8 mouse cellular contexts compared by ENCODE assay signal in the genomic region with DNA sequence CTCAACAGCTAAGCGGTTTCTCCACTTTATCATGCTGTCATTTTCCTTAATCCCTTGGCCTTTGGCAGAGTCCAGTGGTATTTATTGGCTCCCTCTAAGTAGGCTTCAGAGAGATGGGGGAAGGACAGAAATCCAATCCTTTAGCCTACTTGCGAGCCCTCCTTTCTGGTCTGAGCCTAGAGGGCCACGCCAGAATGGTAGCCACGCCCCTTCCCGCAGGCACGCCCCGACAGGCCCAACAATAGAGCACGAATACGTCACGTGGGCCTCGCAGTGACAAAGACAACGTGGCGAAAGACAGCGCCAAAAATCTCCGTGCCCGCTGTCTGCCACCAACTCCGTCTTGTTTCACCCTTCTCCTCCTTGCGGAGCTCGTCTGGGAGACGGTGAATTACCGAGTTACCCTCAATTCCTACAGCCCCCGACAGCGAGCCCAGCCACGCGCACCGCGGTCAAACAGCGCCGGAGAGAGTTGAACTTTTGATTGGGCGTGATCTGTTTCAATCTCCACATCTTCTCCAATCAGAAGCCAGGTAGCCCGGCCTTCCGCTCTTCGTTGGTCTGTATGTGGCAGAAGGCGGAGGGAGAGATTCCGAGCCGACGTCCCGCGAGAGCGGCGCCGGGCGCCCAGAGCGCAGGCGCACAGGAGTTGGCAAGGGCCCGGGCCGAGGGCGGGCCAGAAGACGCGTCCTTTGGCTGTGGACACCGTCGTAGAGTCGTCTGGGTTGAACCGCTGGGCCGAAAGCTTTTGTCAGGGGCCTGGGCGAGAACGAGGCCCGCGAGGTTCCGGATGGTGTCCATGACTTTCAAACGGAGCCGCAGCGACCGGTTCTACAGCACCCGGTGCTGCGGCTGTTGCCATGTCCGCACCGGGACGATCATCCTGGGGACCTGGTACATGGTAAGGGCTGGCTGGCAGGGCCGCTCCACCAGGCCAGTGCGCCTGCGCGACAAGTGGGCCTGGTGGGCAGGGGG. TPM values are rescaled to one million over a fixed set of nuclear protein-coding genes. Genes with fewer than 3 reads are reported as not detected.
DNase-seq lines count a peak whose midpoint lies in the region; ATAC-seq and TF ChIP-seq lines count a peak whose summit lies in the region.

A gene (plus strand): TSS at position 271 of the 975 bp plus-strand sequence.

- TF ChIP-seq CTCF in liver, embryonic 14.5 days (IDR thresholded peaks at IDR 0.05; ENCODE audit: low read depth) = peak; percentile 10; the same call in 1 of the 2 replicates
- TF ChIP-seq CTCF in stomach, postnatal 0 days (IDR thresholded peaks at IDR 0.05; ENCODE audit: low read depth) = peak; percentile 7; the same call in 1 of the 2 replicates

- H3K27me3 ChIP-seq in forebrain, embryonic 10.5 days (ENCODE audit: poor library complexity, severe bottlenecking) = no peaks in the 10 kb centered on the region
- H3K27me3 ChIP-seq in heart, embryonic 15.5 days = no peaks in the 10 kb centered on the region
- no peaks in the 10 kb centered on the region for H3K27me3 ChIP-seq in liver, embryonic 14.5 days (ENCODE audit: control insufficient read depth, insufficient read depth, low read length)
- no peaks in the 10 kb centered on the region for H3K27me3 ChIP-seq in neural tube, embryonic 11.5 days (ENCODE audit: control insufficient read depth, insufficient read depth, low read length)
- H3K27me3 ChIP-seq in stomach, postnatal 0 days (ENCODE audit: control insufficient read depth, insufficient read depth, low read length) = no peaks in the 10 kb centered on the region

- peak within 1 kb of the TSS; percentile 98 for H3K27ac ChIP-seq in forebrain, embryonic 10.5 days
- peak within 1 kb of the TSS; percentile 95 for H3K27ac ChIP-seq in heart, embryonic 15.5 days
- H3K27ac ChIP-seq in liver, embryonic 14.5 days = peak within 1 kb of the TSS; percentile 78
- peak within 1 kb of the TSS; percentile 83 for H3K27ac ChIP-seq in neural tube, embryonic 11.5 days (ENCODE audit: low read depth, low read length)
- H3K27ac ChIP-seq in stomach, postnatal 0 days (replicated peaks) = peak within 1 kb of the TSS; percentile 99

- ATAC-seq in heart, embryonic 15.5 days (replicated peaks; ENCODE audit: insufficient number of reproducible peaks, insufficient read depth, low FRiP score, low read depth) = peak; percentile 98
- peak; percentile 96 for ATAC-seq in liver, embryonic 14.5 days (ENCODE audit: insufficient read depth)
- ATAC-seq in neural tube, embryonic 11.5 days (ENCODE audit: insufficient read depth, low FRiP score, low TSS enrichment) = peak; percentile 98
- peak; percentile 99 for ATAC-seq in stomach, postnatal 0 days (ENCODE audit: low FRiP score, low TSS enrichment)

- peak within 1 kb of the TSS; percentile 69 for H3K9ac ChIP-seq in heart, embryonic 15.5 days
- peak within 1 kb of the TSS; percentile 69 for H3K9ac ChIP-seq in liver, embryonic 14.5 days (replicated peaks)
- H3K9ac ChIP-seq in neural tube, embryonic 11.5 days (ENCODE audit: low read length) = peak within 1 kb of the TSS; percentile 91
- H3K9ac ChIP-seq in stomach, postnatal 0 days (ENCODE audit: low read length) = peak within 1 kb of the TSS; percentile 94

- TF ChIP-seq EP300 in liver, embryonic 14.5 days (IDR thresholded peaks at IDR 0.05; ENCODE audit: low read depth) = no peak
- peak; percentile 77 for TF ChIP-seq EP300 in stomach, postnatal 0 days (optimal IDR thresholded peaks at IDR 0.05)

- H3K4me2 ChIP-seq in heart, embryonic 15.5 days = peak within 1 kb of the TSS; percentile 72
- peak within 1 kb of the TSS; percentile 73 for H3K4me2 ChIP-seq in liver, embryonic 14.5 days (ENCODE audit: low read depth)
- H3K4me2 ChIP-seq in neural tube, embryonic 11.5 days (ENCODE audit: low read depth) = peak within 1 kb of the TSS; percentile 76
- peak within 1 kb of the TSS; percentile 68 for H3K4me2 ChIP-seq in stomach, postnatal 0 days (replicated peaks; ENCODE audit: low read depth)

- no peaks in the 10 kb centered on the region for H3K9me3 ChIP-seq in forebrain, embryonic 10.5 days
- H3K9me3 ChIP-seq in heart, embryonic 15.5 days (replicated peaks) = no peaks in the 10 kb centered on the region
- H3K9me3 ChIP-seq in liver, embryonic 14.5 days (ENCODE audit: control insufficient read depth, low read length) = no peaks in the 10 kb centered on the region
- H3K9me3 ChIP-seq in neural tube, embryonic 11.5 days (ENCODE audit: control insufficient read depth, low read length) = no peaks in the 10 kb centered on the region
- no peaks in the 10 kb centered on the region for H3K9me3 ChIP-seq in stomach, postnatal 0 days (ENCODE audit: control insufficient read depth, low read length)

- H3K36me3 ChIP-seq in forebrain, embryonic 10.5 days (replicated peaks) = peaks cover 28% of the 10 kb centered on the region
- H3K36me3 ChIP-seq in heart, embryonic 15.5 days = no peaks in the 10 kb centered on the region
- H3K36me3 ChIP-seq in liver, embryonic 14.5 days (replicated peaks; ENCODE audit: control insufficient read depth, insufficient read depth, low read depth) = peaks cover 5% of the 10 kb centered on the region
- H3K36me3 ChIP-seq in neural tube, embryonic 11.5 days (ENCODE audit: control insufficient read depth, insufficient read depth, low read length) = peaks cover 3% of the 10 kb centered on the region; the same call in 1 of the 2 replicates
- no peaks in the 10 kb centered on the region for H3K36me3 ChIP-seq in stomach, postnatal 0 days (ENCODE audit: control insufficient read depth, insufficient read depth, low read length)

- H3K4me3 ChIP-seq in forebrain, embryonic 10.5 days = peak within 1 kb of the TSS; percentile 81
- H3K4me3 ChIP-seq in heart, embryonic 15.5 days = peak within 1 kb of the TSS; percentile 62
- peak within 1 kb of the TSS; percentile 78 to 94 for H3K4me3 ChIP-seq in liver, embryonic 14.5 days (ENCODE audit: insufficient read depth in 1 of 2, low read depth in 2 of 2, low read length in 2 of 2)
- peak within 1 kb of the TSS; percentile 81 for H3K4me3 ChIP-seq in neural tube, embryonic 11.5 days (ENCODE audit: low read depth, low read length)
- H3K4me3 ChIP-seq in stomach, postnatal 0 days (ENCODE audit: low read depth, low read length) = peak within 1 kb of the TSS; percentile 81

- DNase-seq in CD8-positive naive resting alpha-beta T cell, adult 2 months (ENCODE audit: low read depth in 2 of 2, low spot score in 2 of 2) = peak; percentile 93 to 95
- DNase-seq in c-Kit-positive CD71-negative TER-119-negative erythroid progenitor cells, embryonic 14.5 days (ENCODE audit: low read depth) = peak; percentile 92
- DNase-seq in forebrain, embryonic 10.5 days (ENCODE audit: extremely low spot score, low spot score) = peak; percentile 96
- DNase-seq in kidney, postnatal 25 days = peak; percentile 97 to 99
- peak; percentile 95 to 96 (median 95) for DNase-seq in liver, embryonic 14.5 days (ENCODE audit: low read depth in 3 of 3, low spot score in 3 of 3)
- peak; percentile 99 for DNase-seq in neural tube, embryonic 11.5 days (ENCODE audit: low spot score)
- peak; percentile 98 for DNase-seq in stomach, postnatal 0 days (ENCODE audit: low spot score)

- H3K4me1 ChIP-seq in forebrain, embryonic 10.5 days = peaks cover 33% of the 10 kb centered on the region
- H3K4me1 ChIP-seq in heart, embryonic 15.5 days (replicated peaks) = peaks cover 37% of the 10 kb centered on the region
- H3K4me1 ChIP-seq in liver, embryonic 14.5 days (replicated peaks; ENCODE audit: control insufficient read depth in 2 of 2, insufficient read depth in 2 of 2, low read length in 1 of 2) = peaks cover 13 to 17% of the 10 kb centered on the region in 2 experiments
- H3K4me1 ChIP-seq in neural tube, embryonic 11.5 days (ENCODE audit: control insufficient read depth, insufficient read depth, low read length) = peaks cover 13% of the 10 kb centered on the region
- peaks cover 9% of the 10 kb centered on the region; the same call in 1 of the 2 replicates for H3K4me1 ChIP-seq in stomach, postnatal 0 days (replicated peaks; ENCODE audit: control insufficient read depth, insufficient read depth)

- under 1% methylated on average over 73 of the region's 73 CpGs for WGBS in forebrain, embryonic 10.5 days
- WGBS in heart, embryonic 15.5 days = under 1% methylated on average over 73 of the region's 73 CpGs
- whole genome bisulfite sequencing in liver, embryonic 14.5 days (ENCODE audit: insufficient replicate concordance) = under 1% methylated on average over 73 of the region's 73 CpGs
- under 1% methylated on average over 73 of the region's 73 CpGs for WGBS in neural tube, embryonic 11.5 days
- under 1% methylated on average over 73 of the region's 73 CpGs for WGBS in stomach, postnatal 0 days

RNA-seq across cellular contexts. Expression of the gene that starts here (rescaled TPM):
- 178 and 181 TPM in 2 replicates for polyA plus RNA-seq in forebrain, embryonic 10.5 days (2016; fragmentation: Nextera tagmentation; extraction: Ambion mirVana)
- polyA plus RNA-seq in heart, embryonic 15.5 days (2015; fragmentation: Nextera tagmentation; extraction: Ambion mirVana) = 287 and 312 TPM in 2 replicates
- 62.7 and 63.4 TPM in 2 replicates for polyA plus RNA-seq in liver, embryonic 14.5 days (2012; rRNA removed)
- polyA plus RNA-seq in liver, embryonic 14.5 days (2014; fragmentation: Nextera tagmentation; extraction: Ambion mirVana) = 45.9 and 48.9 TPM in 2 replicates
- 166 and 171 TPM in 2 replicates for polyA plus RNA-seq in neural tube, embryonic 11.5 days (2014; fragmentation: Nextera tagmentation; extraction: Ambion mirVana)
- 299 and 327 TPM in 2 replicates for polyA plus RNA-seq in stomach, postnatal 0 days (2015; fragmentation: Nextera tagmentation; extraction: Ambion mirVana)

Comparison
In these comparisons a context has a peak if more than half of its experiments do, and no peak if none do; other contexts are left out.
1. Peak in every context shown above with its lines: DNase-seq, ATAC-seq, H3K4me3 ChIP-seq and H3K27ac ChIP-seq.